Comparison of ENCODE assay signal across 10 mouse cellular contexts in genomic region chr11:64438909-64439308, GRCm38 (mm10). TPM values are rescaled to one million over a fixed set of nuclear protein-coding genes. Genes with fewer than 3 reads are reported as not detected.
DNase-seq lines count a peak whose midpoint lies in the region; ATAC-seq and TF ChIP-seq lines count a peak whose summit lies in the region.
"Had no signal": no experiment of that assay in that cellular context is flagged by ENCODE, and none has a peak within 500 bp of the region (broad histone marks: within the 10 kb centered on the region; RNA-seq: fewer than 3 reads in every experiment).

No protein-coding gene starts in this region.

- intact Hi-C loops in heart, postnatal 36 days (cut with DNase I) = no loop called here

- H3K4me2 ChIP-seq in heart, postnatal 0 days (ENCODE audit: low read depth, low read length) = no peak overlapping the region
- no peak overlapping the region for H3K4me2 ChIP-seq in liver, postnatal 0 days (ENCODE audit: low read depth, low read length)
- H3K4me2 ChIP-seq in liver, embryonic 12.5 days = no peak overlapping the region
- H3K4me2 ChIP-seq: forebrain, embryonic 12.5 days had no signal

- no peak for ATAC-seq in heart, postnatal 0 days (ENCODE audit: insufficient read depth, low read depth)
- ATAC-seq in liver, postnatal 0 days = no peak
- ATAC-seq in liver, embryonic 12.5 days = no peak

- H3K4me3 ChIP-seq in heart, postnatal 0 days (ENCODE audit: low read depth, low read length) = no peak overlapping the region
- no peak overlapping the region for H3K4me3 ChIP-seq in liver, postnatal 0 days (ENCODE audit: low read depth, low read length)
- no peak overlapping the region for H3K4me3 ChIP-seq in liver, embryonic 12.5 days
- H3K4me3 ChIP-seq: forebrain, embryonic 12.5 days had no signal

- peaks cover 61% of the 10 kb centered on the region for H3K27me3 ChIP-seq in heart, postnatal 0 days (ENCODE audit: control insufficient read depth, insufficient read depth, low read length)
- H3K27me3 ChIP-seq in liver, postnatal 0 days (ENCODE audit: insufficient read depth, low read length) = peaks cover 28% of the 10 kb centered on the region
- peaks cover 32% of the 10 kb centered on the region for H3K27me3 ChIP-seq in liver, embryonic 12.5 days (replicated peaks)

- no peak overlapping the region for H3K9ac ChIP-seq in heart, postnatal 0 days (replicated peaks; ENCODE audit: low read depth, low read length)
- H3K9ac ChIP-seq in liver, postnatal 0 days (replicated peaks) = no peak overlapping the region
- H3K9ac ChIP-seq in liver, embryonic 12.5 days = no peak overlapping the region
- H3K9ac ChIP-seq: forebrain, embryonic 12.5 days had no signal

- H3K36me3 ChIP-seq in heart, postnatal 0 days (replicated peaks; ENCODE audit: control insufficient read depth, insufficient read depth, low read length) = no peaks in the 10 kb centered on the region
- H3K36me3 ChIP-seq in liver, postnatal 0 days (replicated peaks; ENCODE audit: insufficient read depth, low read length) = no peaks in the 10 kb centered on the region
- H3K36me3 ChIP-seq in liver, embryonic 12.5 days = no peaks in the 10 kb centered on the region
- H3K36me3 ChIP-seq: forebrain, embryonic 12.5 days had no signal

- H3K4me1 ChIP-seq in heart, postnatal 0 days (ENCODE audit: control insufficient read depth, insufficient read depth) = peaks cover 18% of the 10 kb centered on the region
- H3K4me1 ChIP-seq in liver, postnatal 0 days (ENCODE audit: insufficient read depth) = peaks cover 13% of the 10 kb centered on the region
- H3K4me1 ChIP-seq in liver, embryonic 12.5 days = peaks cover 19% of the 10 kb centered on the region

- WGBS in heart, postnatal 0 days = 32% methylated on average over 3 of the region's 3 CpGs
- 27% methylated on average over 3 of the region's 3 CpGs for WGBS in liver, postnatal 0 days (ENCODE audit: insufficient replicate concordance)
- WGBS in liver, embryonic 12.5 days (ENCODE audit: insufficient replicate concordance) = 34% methylated on average over 3 of the region's 3 CpGs

- DNase-seq in heart, postnatal 0 days (ENCODE audit: low spot score) = no peak
- DNase-seq in heart, postnatal 36 days = no peak
- DNase-seq in liver, postnatal 0 days = no peak
- peak; percentile 13 for DNase-seq in 3T3-L1 (ENCODE audit: low read depth, low spot score)
- peak; percentile 48 for DNase-seq in embryo, embryonic 10.5 days (ENCODE audit: low spot score)
- no peak for DNase-seq in Muller cell, postnatal 12 days (ENCODE audit: inconsistent ontology term)
- DNase-seq in urinary bladder, adult 2 months (ENCODE audit: low spot score) = no peak

- TF ChIP-seq EP300 in heart, postnatal 0 days (IDR thresholded peaks at IDR 0.05; ENCODE audit: low read depth) = no peak
- TF ChIP-seq EP300 in liver, postnatal 0 days (IDR thresholded peaks at IDR 0.05; ENCODE audit: low read depth) = no peak

- no peaks in the 10 kb centered on the region for H3K9me3 ChIP-seq in heart, postnatal 0 days (replicated peaks; ENCODE audit: control insufficient read depth, low read length)
- H3K9me3 ChIP-seq in liver, postnatal 0 days (ENCODE audit: low read length) = no peaks in the 10 kb centered on the region
- no peaks in the 10 kb centered on the region for H3K9me3 ChIP-seq in liver, embryonic 12.5 days (replicated peaks)
- H3K9me3 ChIP-seq: forebrain, embryonic 12.5 days had no signal

- H3K27ac ChIP-seq in heart, postnatal 0 days (ENCODE audit: low read depth) = no peak overlapping the region
- H3K27ac ChIP-seq in liver, postnatal 0 days (ENCODE audit: low read depth) = no peak overlapping the region
- no peak overlapping the region for H3K27ac ChIP-seq in liver, embryonic 12.5 days
- H3K27ac ChIP-seq: forebrain, embryonic 12.5 days had no signal

- TF ChIP-seq CTCF in heart, postnatal 0 days (IDR thresholded peaks at IDR 0.05; ENCODE audit: low read depth) = peak; percentile 30
- peak; percentile 34 for TF ChIP-seq CTCF in liver, postnatal 0 days (IDR thresholded peaks at IDR 0.05; ENCODE audit: low read depth)

RNA-seq across cellular contexts. Expression of gene F930015N05Rik, which starts 2.5 kb away (rescaled TPM):
- total RNA-seq in heart, postnatal 0 days (2014; rRNA removed; ENCODE audit: low replicate concordance) = not detected in 2 replicates
- polyA plus RNA-seq in heart, postnatal 0 days (2015; fragmentation: Nextera tagmentation; extraction: Ambion mirVana) = not detected in 2 replicates
- under 1 TPM in 1 of 2 experiments, not detected in 1; 0.35 TPM for total RNA-seq in heart, postnatal 36 days (2021)
- polyA plus RNA-seq in liver, postnatal 0 days (2015; fragmentation: Nextera tagmentation; extraction: Ambion mirVana) = 0.08 and 0.09 TPM in 2 replicates
- polyA plus RNA-seq in liver, embryonic 12.5 days (2016; fragmentation: Nextera tagmentation; extraction: Ambion mirVana) = 0.12 and 0.77 TPM in 2 replicates
- 0.06 TPM in 1 of 2 replicates, not detected in the other for polyA plus RNA-seq in urinary bladder, adult 2 months (2012; rRNA removed)
- total RNA-seq: hematopoietic stem cell, adult 5-6 weeks had no signal

RNA-seq across cellular contexts. Expression of gene Hs3st3a1, which starts 3.8 kb away (rescaled TPM):
- 0.50 and 1.5 TPM in 2 replicates for total RNA-seq in heart, postnatal 0 days (2014; rRNA removed; ENCODE audit: low replicate concordance)
- 0.03 and 0.05 TPM in 2 replicates for polyA plus RNA-seq in heart, postnatal 0 days (2015; fragmentation: Nextera tagmentation; extraction: Ambion mirVana)
- total RNA-seq in heart, postnatal 36 days (2021) = under 1 TPM; 0.36 to 0.43 TPM
- polyA plus RNA-seq in liver, postnatal 0 days (2015; fragmentation: Nextera tagmentation; extraction: Ambion mirVana) = 0.12 and 0.18 TPM in 2 replicates
- 0.62 and 0.87 TPM in 2 replicates for polyA plus RNA-seq in liver, embryonic 12.5 days (2016; fragmentation: Nextera tagmentation; extraction: Ambion mirVana)
- 0.08 and 0.13 TPM in 2 replicates for polyA plus RNA-seq in urinary bladder, adult 2 months (2012; rRNA removed)
- total RNA-seq: hematopoietic stem cell, adult 5-6 weeks had no signal

Comparison
In these comparisons a context has a peak if more than half of its experiments do, and no peak if none do; other contexts are left out.
1. DNase-seq: peak in 3T3-L1 (single experiment) and embryo, embryonic 10.5 days (single experiment); none in heart, postnatal 0 days (single experiment), heart, postnatal 36 days (0 of 2), liver, postnatal 0 days (single experiment), Muller cell, postnatal 12 days (single experiment) and urinary bladder, adult 2 months (single experiment).